Comparison of ENCODE assay signal across 8 mouse cellular contexts in genomic region chr1:66817453-66817839, GRCm38 (mm10). TPM values are rescaled to one million over a fixed set of nuclear protein-coding genes. Genes with fewer than 3 reads are reported as not detected.
A peak's percentile ranks its signal among the peaks of the same experiment; 100 is the strongest.
DNase-seq lines count a peak whose midpoint lies in the region; ATAC-seq lines count a peak whose summit lies in the region.

TSS of gene Kansl1l (minus strand) at chr1:66817562.

- H3K4me3 ChIP-seq in intestine, embryonic 16.5 days (ENCODE audit: low read length): peak within 1 kb of the TSS; percentile 82

- H3K27me3 ChIP-seq in intestine, embryonic 16.5 days (replicated peaks; ENCODE audit: control insufficient read depth, insufficient read depth, low read length): no peaks in the 10 kb centered on the region

- no peaks in the 10 kb centered on the region for H3K9me3 ChIP-seq in intestine, embryonic 16.5 days (ENCODE audit: control insufficient read depth, low read length)

- peak; percentile 90 for ATAC-seq in intestine, embryonic 16.5 days

- intact Hi-C loops in gastrocnemius, postnatal 36 days (cut with DNase I): no loop called here
- intact Hi-C loops in left cerebral cortex, postnatal 25 days (cut with DNase I): loop anchor here (5.0 kb wide), 1 partner anchor 115 kb away; the partner anchor contains the start of gene Rpe

- no peaks in the 10 kb centered on the region; the same call in 1 of the 2 replicates for H3K4me1 ChIP-seq in intestine, embryonic 16.5 days (ENCODE audit: control insufficient read depth, insufficient read depth, low read length)

- under 1% methylated on average over 27 of the region's 56 CpGs for WGBS in intestine, embryonic 16.5 days

- H3K9ac ChIP-seq in intestine, embryonic 16.5 days (ENCODE audit: low read depth, low read length): peak within 1 kb of the TSS; percentile 92

- H3K27ac ChIP-seq in intestine, embryonic 16.5 days (ENCODE audit: low read length): peak within 1 kb of the TSS; percentile 96

- H3K4me2 ChIP-seq in intestine, embryonic 16.5 days (ENCODE audit: low read depth, low read length): peak within 1 kb of the TSS; percentile 71

- no peaks in the 10 kb centered on the region for H3K36me3 ChIP-seq in intestine, embryonic 16.5 days (ENCODE audit: control insufficient read depth, insufficient read depth, low read length)

- peak; percentile 89 for DNase-seq in adrenal gland, adult 8-10 months
- peak; percentile 79 for DNase-seq in embryo, embryonic 11.5 days (ENCODE audit: low read depth, low spot score)
- peak; percentile 90 to 92 for DNase-seq in gastrocnemius, postnatal 36 days
- peak; percentile 95 to 97 for DNase-seq in left cerebral cortex, postnatal 25 days (ENCODE audit: low spot score in 2 of 2)
- peak; percentile 91 for DNase-seq in mesoderm, embryonic 11.5 days (ENCODE audit: low read depth, low spot score)
- DNase-seq in right cerebral cortex, postnatal 25 days: peak; percentile 95
- peak; percentile 90 to 94 for DNase-seq in urinary bladder, postnatal 36 days (ENCODE audit: low spot score in 2 of 2)

RNA-seq across cellular contexts. Expression of gene Kansl1l, which starts in this region (rescaled TPM):
- total RNA-seq in adrenal gland, adult 8-10 months (2022): 10 to 100 TPM; 15.2 to 28.9 (median 21.7) TPM
- total RNA-seq in gastrocnemius, postnatal 36 days (2021): 10 to 100 TPM; 17.8 to 20.3 TPM
- polyA plus RNA-seq in intestine, embryonic 16.5 days (2015; fragmentation: Nextera tagmentation; extraction: Ambion mirVana): 8.8 and 9.7 TPM in 2 replicates
- total RNA-seq in left cerebral cortex, postnatal 25 days (2021): 10 to 100 TPM; 12.5 to 15.9 TPM

Comparison
In these comparisons a context has a peak if more than half of its experiments do, and no peak if none do; other contexts are left out.
1. Peak in every context shown above with its lines: DNase-seq, ATAC-seq, H3K4me3 ChIP-seq and H3K27ac ChIP-seq.